Mouse (Mus musculus) spleen, postnatal 14 days (tissue): Measurements from ENCODE around the gene Mybphl.

Source experiments
- DNase-seq, 2 experiments: peaks; one replicate each; pipeline ENCODE4 v3.0.0; 2021 to 2022; ENCODE audit warnings: low spot score in 2 of 2

Mybphl gene

GRCm38 (mm10) chr3:108364270-108364995 lies at the start of gene Mybphl:
Mybphl (plus strand) TSS chr3:108364911.
- no peak for DNase-seq

- DNase-seq = no peak
Measured at GRCm38 (mm10) chr3:108318517-108318916, 46.2 kb upstream of the Mybphl start.

- no peak for DNase-seq
Measured at GRCm38 (mm10) chr3:108321671-108322070, 43.0 kb upstream of the Mybphl start.

GRCm38 (mm10) chr3:108322136-108322535 lies 42.6 kb upstream of the Mybphl start:
- no peak for DNase-seq

GRCm38 (mm10) chr3:108322962-108323361 lies 41.7 kb upstream of the Mybphl start:
- DNase-seq = peak in 1 of 2 experiments; percentile 6

- DNase-seq = no peak
Measured at GRCm38 (mm10) chr3:108324837-108325236, 39.9 kb upstream of the Mybphl start.

GRCm38 (mm10) chr3:108325521-108325920 lies 39.2 kb upstream of the Mybphl start:
- no peak for DNase-seq

- no peak for DNase-seq
Measured at GRCm38 (mm10) chr3:108327275-108327674, 37.4 kb upstream of the Mybphl start.

GRCm38 (mm10) chr3:108327916-108328315 lies 36.8 kb upstream of the Mybphl start:
- no peak for DNase-seq

GRCm38 (mm10) chr3:108328441-108328841 lies 36.3 kb upstream of the Mybphl start:
- peak in 1 of 2 experiments; percentile 12 for DNase-seq

- no peak for DNase-seq
Measured at GRCm38 (mm10) chr3:108330812-108331211, 33.9 kb upstream of the Mybphl start.

- DNase-seq = no peak
Measured at GRCm38 (mm10) chr3:108336878-108337277, 27.8 kb upstream of the Mybphl start.

GRCm38 (mm10) chr3:108341040-108341439 lies 23.7 kb upstream of the Mybphl start:
- DNase-seq = no peak

- DNase-seq = no peak
Measured at GRCm38 (mm10) chr3:108342185-108342584, 22.5 kb upstream of the Mybphl start.

- DNase-seq = no peak
Measured at GRCm38 (mm10) chr3:108345855-108346254, 18.9 kb upstream of the Mybphl start.

- DNase-seq = no peak
Measured at GRCm38 (mm10) chr3:108348376-108348775, 16.3 kb upstream of the Mybphl start.

- DNase-seq = no peak
Measured at GRCm38 (mm10) chr3:108355245-108355644, 9.5 kb upstream of the Mybphl start.

GRCm38 (mm10) chr3:108357051-108357450 lies 7.7 kb upstream of the Mybphl start:
- no peak for DNase-seq

- no peak for DNase-seq
Measured at GRCm38 (mm10) chr3:108358445-108358844, 6.3 kb upstream of the Mybphl start.

- no peak for DNase-seq
Measured at GRCm38 (mm10) chr3:108360894-108361293, 3.8 kb upstream of the Mybphl start.

GRCm38 (mm10) chr3:108363626-108364025 lies 1.1 kb upstream of the Mybphl start:
- DNase-seq = no peak

- DNase-seq = no peak
Measured at GRCm38 (mm10) chr3:108367173-108367572, 2.5 kb downstream of the Mybphl start.

GRCm38 (mm10) chr3:108367828-108368227 lies 3.1 kb downstream of the Mybphl start:
- DNase-seq = no peak

- DNase-seq = no peak
Measured at GRCm38 (mm10) chr3:108368721-108369120, 4.0 kb downstream of the Mybphl start.
